48 mouse cellular contexts compared by ENCODE assay signal in the genomic region with DNA sequence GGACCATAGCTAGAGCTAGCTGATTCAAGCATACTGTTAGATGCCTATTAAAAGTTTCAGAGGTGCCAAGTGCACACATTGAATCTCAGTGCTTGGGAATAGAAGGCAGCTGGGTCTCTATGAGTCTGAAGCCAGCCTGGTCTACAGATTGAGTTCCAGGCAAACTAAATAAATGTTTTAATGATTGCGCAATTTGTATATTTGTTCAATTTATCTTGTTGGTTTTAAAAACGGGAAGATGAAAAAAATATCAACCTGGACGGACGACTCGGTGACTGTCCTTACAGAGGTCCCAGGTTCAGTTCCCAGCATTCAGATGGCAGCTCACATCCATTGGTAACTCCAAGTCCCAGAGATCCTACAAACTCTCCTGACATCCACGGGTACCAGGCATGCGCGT. TPM values are rescaled to one million over a fixed set of nuclear protein-coding genes. Genes with fewer than 3 reads are reported as not detected.
"Had no signal": no experiment of that assay in that cellular context is flagged by ENCODE, and none has a peak within 500 bp of the region (broad histone marks: within the 10 kb centered on the region; RNA-seq: fewer than 3 reads in every experiment).

No protein-coding gene starts in this region.

- H3K9me3 ChIP-seq: heart, embryonic 10.5 days; heart, embryonic 12.5 days; heart, embryonic 13.5 days; heart, embryonic 15.5 days; hindbrain, embryonic 10.5 days; hindbrain, embryonic 12.5 days; hindbrain, embryonic 13.5 days; hindbrain, embryonic 15.5 days; intestine, embryonic 15.5 days; kidney, embryonic 15.5 days had no signal

- H3K4me3 ChIP-seq: heart, embryonic 10.5 days; heart, embryonic 12.5 days; heart, embryonic 13.5 days; heart, embryonic 15.5 days; hindbrain, embryonic 10.5 days; hindbrain, embryonic 12.5 days; hindbrain, embryonic 13.5 days; hindbrain, embryonic 15.5 days; intestine, embryonic 15.5 days; kidney, embryonic 15.5 days; layer of hippocampus, adult 2 months; left cerebral cortex, adult 2 months had no signal

- H3K4me2 ChIP-seq: heart, embryonic 11.5 days; heart, embryonic 12.5 days; heart, embryonic 13.5 days; heart, embryonic 15.5 days; hindbrain, embryonic 12.5 days; hindbrain, embryonic 13.5 days; hindbrain, embryonic 14.5 days; hindbrain, embryonic 15.5 days; intestine, embryonic 15.5 days; kidney, embryonic 15.5 days had no signal

- H3K4me1 ChIP-seq: heart, embryonic 10.5 days; heart, embryonic 12.5 days; heart, embryonic 13.5 days; heart, embryonic 15.5 days had no signal

- H3K9ac ChIP-seq: heart, embryonic 12.5 days; heart, embryonic 13.5 days; heart, embryonic 15.5 days; hindbrain, embryonic 12.5 days; hindbrain, embryonic 13.5 days; hindbrain, embryonic 14.5 days; hindbrain, embryonic 15.5 days; intestine, embryonic 15.5 days; kidney, embryonic 15.5 days had no signal

- H3K27ac ChIP-seq: heart, embryonic 10.5 days; heart, embryonic 13.5 days; heart, embryonic 15.5 days; hindbrain, embryonic 10.5 days; hindbrain, embryonic 12.5 days; hindbrain, embryonic 13.5 days; hindbrain, embryonic 14.5 days; hindbrain, embryonic 15.5 days; hindbrain, postnatal 0 days; intestine, embryonic 15.5 days; kidney, embryonic 15.5 days; kidney, postnatal 0 days; layer of hippocampus, adult 2 months; left cerebral cortex, adult 2 months had no signal

- H3K27me3 ChIP-seq: hindbrain, embryonic 12.5 days; hindbrain, embryonic 15.5 days; intestine, embryonic 15.5 days had no signal

- ATAC-seq: hindbrain, embryonic 16.5 days; hindbrain, postnatal 0 days; inflammation-experienced regulatory T-cells, adult 6 months; intestine, embryonic 15.5 days; intestine, embryonic 16.5 days; intestine, postnatal 0 days had no signal

- DNase-seq: heart, postnatal 10 days; heart, postnatal 14 days; heart, postnatal 36 days; kidney, adult 11 months; kidney, adult 18-20 months; kidney, adult 2 months; kidney, adult 8-10 months; kidney, adult 9 months; kidney, postnatal 10 days; kidney, postnatal 14 days; kidney, postnatal 25 days; kidney, postnatal 36 days; kidney, postnatal 4 days; layer of hippocampus, adult 9-11 months; layer of hippocampus, postnatal 36 days had no signal

- H3K36me3 ChIP-seq: heart, embryonic 10.5 days; heart, embryonic 12.5 days; heart, embryonic 13.5 days; heart, embryonic 15.5 days; hindbrain, embryonic 10.5 days; hindbrain, embryonic 12.5 days; hindbrain, embryonic 13.5 days; hindbrain, embryonic 15.5 days; intestine, embryonic 15.5 days; kidney, embryonic 15.5 days had no signal

RNA-seq across cellular contexts. Expression of a gene that starts 2.0 kb away (rescaled TPM):
- total RNA-seq: heart, postnatal 10 days; heart, postnatal 14 days; heart, postnatal 25 days; heart, postnatal 36 days; hematopoietic stem cell, adult 5-6 weeks; layer of hippocampus, adult 18-20 months; layer of hippocampus, adult 2 months; layer of hippocampus, adult 8-10 months; layer of hippocampus, postnatal 10 days; layer of hippocampus, postnatal 14 days; layer of hippocampus, postnatal 25 days; layer of hippocampus, postnatal 36 days; left cerebral cortex, adult 18-20 months; left cerebral cortex, adult 2 months had no signal
- polyA plus RNA-seq: heart, embryonic 11.5 days; heart, embryonic 12.5 days; heart, embryonic 14.5 days; heart, embryonic 15.5 days; heart, embryonic 16.5 days; heart, postnatal 0 days; inflammation-experienced regulatory T-cells, adult 6 months; kidney, adult 2 months; kidney, embryonic 14.5 days; kidney, embryonic 16.5 days; kidney, postnatal 0 days had no signal
